Mouse (Mus musculus) G1E-ER4 (cell line): ENCODE measurements at regions not wholly inside any gene's neighbourhood (a gene's known extent, or its start where the extent isn't known, plus 50 kb on each side); places are given as distances from the start of the nearest gene placed in this dataset.

Experiments used
- GATA1 ChIP-seq: IDR thresholded peaks from one replicate; pipeline ENCODE4 v1.8.0; 2012; ENCODE audit warnings: low read length, inconsistent platforms

DNA sequence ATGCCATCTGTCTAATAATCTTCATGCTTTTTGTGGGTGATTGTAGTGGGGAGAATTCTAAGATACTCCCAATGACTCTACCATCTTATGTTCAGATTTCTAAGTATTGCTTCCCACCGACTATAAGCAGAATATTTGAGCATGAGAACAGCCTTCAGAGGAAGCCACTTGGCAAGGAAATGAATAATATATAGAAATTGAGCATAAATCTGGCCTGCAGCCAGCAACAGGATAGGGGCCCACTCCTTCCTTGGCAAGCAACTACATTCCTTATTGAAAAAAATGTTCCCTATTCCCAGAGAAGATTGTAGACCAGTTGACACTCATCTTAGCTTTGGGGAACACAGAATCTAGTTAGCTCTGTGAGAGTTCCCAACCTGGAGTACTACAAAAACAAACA is 591.5 kb upstream of the A1bg start:
- TF ChIP-seq GATA1, result no peak

DNA sequence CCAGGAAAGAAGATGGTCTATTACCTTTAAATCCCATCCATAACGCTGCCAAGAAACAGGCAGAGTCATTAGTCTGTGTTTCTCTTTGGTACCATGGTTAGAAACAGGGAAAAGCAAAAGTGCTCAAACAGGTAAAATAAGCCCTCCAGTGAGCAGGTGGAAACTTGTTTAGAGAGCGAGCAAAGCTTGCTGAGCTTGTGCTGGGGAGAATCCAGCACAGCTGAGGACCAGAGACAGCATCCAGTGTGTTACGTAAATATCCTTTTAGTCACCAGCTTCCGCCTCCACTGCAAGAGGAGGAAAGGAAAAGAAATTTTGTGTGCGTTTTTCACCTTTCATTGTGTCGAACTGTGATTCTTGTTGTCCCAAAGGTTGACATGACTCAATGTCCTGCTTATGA is 586.0 kb upstream of the A1bg start:
- TF ChIP-seq GATA1, result no peak

DNA sequence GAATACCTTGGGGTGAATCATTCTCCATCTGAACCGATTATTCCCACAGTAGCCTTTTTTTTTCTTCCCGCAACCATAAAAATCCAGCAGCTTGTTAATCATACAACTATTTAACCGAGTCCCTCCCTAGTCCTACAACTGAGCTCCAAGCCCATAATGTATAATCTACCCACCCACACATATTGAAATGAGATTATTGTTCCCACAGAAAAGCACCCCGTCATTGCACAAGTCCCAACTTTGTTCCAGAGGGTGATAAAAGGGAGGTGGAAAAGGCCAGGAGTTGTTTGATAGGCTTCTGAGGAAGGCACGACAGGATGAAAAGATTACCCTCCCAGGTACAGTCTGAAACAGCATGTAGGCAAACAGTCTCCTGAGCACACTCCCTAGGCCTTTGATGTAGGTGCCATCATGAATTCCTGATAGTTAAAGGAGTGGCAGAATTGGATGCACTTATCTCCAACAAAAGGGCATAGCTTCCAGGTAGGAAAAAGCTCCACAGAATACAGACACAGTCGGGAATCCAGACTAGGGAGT is 583.6 kb upstream of the A1bg start:
- no peak for TF ChIP-seq GATA1

DNA sequence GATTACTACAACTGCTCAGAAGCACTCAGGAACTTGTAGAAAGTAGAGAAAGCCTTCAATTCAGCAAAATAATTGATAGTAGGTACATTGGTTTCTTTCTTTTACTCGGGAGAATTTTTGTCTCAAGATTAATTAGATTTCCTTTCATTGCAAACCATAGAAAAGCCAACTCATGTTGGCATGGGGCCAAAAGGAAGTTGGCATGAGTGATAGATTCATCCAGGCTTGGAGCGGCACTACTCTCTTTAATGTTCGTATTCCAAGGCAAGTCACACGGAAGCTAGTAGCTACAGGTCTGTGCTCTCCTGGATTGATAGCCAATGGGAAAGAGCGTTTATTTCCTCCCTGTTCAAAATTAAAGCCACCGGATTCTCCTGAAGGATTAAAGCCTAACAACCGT is 580.6 kb upstream of the A1bg start:
- TF ChIP-seq GATA1, result no peak

DNA sequence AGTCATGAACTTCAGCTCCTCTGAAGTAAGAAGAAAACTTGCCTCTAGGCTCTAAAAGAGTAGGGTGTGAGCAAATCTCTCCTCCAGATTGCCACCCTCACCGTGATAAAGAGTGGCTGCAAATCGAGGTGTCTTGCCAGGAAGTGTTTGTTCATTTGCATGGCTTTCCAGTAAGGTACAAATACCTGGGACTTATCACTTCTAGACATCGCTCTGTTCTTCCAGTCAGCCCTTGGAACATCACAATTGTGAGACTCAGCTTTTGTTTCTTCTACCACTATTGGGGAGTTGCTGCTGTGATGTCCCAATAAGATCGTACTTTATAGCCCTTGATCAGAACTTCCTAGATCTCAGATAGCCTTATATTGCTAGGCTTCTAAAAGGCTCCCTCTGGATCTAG is 566.9 kb upstream of the A1bg start:
- no peak for TF ChIP-seq GATA1

DNA sequence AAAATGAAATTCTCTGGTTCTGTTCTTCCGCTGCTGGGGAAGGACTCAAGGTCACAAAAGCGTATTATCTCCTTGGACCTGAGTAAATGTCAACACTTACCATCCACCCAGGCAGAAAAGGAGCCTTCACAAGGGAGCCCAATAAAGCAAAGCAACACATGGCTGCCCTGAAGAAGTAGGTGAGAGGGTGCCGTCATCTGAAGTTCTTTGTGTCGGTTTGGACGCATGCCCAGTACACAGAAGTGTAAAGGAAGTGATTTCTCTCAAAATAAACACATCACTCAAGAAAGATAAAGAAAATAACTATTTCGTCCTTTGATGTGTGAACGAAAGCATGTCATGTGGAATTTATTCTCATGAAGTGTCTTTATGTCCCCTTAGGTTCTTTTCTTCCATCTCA is 559.0 kb upstream of the A1bg start:
- TF ChIP-seq GATA1, result no peak

DNA sequence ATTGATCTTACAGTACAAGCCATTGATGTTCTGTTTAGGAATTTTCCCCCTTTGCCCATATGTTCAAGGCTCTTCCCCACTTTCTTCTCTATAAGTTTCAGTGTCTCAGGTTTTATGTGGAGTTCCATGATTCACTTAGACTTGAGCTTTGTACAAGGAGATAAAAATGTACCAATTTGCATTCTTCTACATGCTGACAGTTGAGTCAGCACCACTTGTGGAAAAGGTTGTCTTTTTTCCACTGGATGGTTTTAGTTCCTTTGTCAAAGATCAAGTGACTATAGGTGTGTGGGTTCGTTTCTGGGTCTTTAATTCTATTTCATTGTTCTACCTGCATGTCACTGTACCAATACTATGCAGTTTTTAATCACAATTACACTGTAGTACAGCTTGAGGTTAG is 551.1 kb upstream of the A1bg start:
- no peak for TF ChIP-seq GATA1

DNA sequence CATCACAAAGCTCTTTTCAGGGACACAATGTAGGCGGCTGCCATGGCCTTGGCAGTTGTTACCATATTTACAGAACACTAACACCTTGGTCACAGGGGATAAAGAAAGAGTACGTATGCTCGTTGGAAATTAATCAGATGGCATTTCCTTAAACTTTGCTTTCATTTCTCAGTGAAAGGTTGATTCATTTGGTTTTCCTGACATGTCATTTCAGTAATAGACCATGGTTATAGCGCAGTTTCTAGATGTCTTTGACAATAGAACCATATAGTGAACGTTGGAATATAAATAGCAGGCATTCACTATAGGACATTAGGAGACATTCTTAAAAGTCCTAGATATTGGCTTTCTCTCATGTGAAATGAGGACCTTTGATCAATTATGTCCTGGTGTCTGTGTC is 532.2 kb upstream of the A1bg start:
- no peak for TF ChIP-seq GATA1

DNA sequence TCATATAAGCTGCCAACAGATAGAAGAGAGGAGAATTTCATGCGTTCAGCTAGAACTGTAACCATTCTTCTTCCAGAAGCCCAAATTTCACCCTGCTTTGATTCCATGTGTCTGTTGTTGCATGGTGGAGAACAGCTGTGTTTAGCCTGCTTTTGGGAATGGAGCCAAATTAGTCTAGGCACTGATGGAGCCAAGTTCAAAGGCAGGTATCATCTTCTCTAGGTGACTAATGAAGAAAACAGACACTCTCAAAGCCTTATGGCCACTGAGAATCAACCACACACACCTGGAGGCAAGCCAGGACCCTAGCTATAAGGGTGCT is 531.5 kb upstream of the A1bg start:
- no peak for TF ChIP-seq GATA1

DNA sequence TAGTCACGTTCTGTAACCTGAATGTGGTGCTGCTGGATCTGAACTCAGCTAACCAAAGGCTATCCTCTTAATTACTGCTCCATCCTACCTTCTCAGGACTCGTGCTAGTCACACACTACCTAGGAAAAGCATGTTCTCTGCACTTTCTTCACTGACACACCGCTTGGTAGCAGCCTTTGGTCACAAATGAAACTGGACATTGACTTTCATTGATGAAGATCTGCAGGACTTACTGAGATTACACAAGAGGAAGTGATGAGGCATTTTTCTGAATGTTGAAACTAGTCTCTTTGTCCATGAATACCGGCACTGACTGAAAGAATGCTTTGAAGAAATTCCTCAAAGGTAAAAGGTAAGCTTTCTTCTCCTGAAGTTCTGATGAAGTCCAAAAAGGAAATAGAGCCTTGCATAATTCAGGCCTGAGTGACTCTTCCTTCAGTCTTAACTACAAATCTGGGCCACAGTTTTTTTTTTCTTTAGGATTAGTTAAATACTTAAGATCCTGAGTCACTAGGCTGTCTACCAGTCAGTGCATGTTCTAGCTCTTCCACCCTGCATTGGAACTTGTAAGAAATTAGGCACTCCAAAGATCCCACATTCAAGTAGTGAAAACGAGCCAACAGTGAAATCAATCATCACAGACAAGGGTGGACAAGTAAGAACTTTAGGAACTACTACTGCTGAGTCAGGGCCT is 531.0 kb upstream of the A1bg start:
- TF ChIP-seq GATA1, result no peak

DNA sequence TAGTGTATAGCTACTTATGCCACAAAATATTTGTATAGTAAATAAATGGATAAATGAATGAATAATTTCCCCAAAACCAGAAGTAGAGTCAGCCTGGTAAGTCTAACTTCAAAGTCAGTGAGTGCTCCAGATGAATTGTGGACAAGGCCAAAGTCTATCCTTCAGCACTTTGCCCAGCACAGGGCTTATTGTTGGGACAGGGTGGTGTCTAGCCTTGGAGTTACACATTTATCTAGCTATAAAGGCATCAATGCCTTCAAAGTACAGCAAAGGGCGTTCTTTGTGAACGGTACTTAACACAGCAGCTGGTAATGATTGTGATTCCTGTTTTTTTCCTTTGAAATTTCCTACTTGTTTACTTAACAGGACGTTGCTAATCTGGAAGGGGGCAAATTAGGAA is 527.4 kb upstream of the A1bg start:
- TF ChIP-seq GATA1, result no peak

DNA sequence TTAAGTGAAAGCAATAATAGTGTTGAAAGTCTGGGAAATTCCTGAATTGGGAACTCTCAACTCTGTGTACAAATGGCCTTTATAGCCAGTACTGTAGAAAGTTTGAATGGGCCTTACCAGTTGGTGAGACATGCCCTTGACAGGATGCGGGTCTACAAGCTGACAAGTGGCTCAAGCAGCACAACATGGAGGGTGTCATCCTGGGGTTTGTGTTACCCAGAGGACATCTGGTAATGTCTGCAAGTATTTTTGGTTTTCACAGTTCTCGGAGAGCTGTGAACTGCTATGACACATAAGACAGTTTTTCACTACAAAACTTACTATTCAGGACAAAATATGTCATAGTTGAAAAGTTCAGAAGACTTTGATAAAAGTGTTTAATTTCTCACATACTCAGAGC is 525.7 kb upstream of the A1bg start:
- TF ChIP-seq GATA1, result no peak

DNA sequence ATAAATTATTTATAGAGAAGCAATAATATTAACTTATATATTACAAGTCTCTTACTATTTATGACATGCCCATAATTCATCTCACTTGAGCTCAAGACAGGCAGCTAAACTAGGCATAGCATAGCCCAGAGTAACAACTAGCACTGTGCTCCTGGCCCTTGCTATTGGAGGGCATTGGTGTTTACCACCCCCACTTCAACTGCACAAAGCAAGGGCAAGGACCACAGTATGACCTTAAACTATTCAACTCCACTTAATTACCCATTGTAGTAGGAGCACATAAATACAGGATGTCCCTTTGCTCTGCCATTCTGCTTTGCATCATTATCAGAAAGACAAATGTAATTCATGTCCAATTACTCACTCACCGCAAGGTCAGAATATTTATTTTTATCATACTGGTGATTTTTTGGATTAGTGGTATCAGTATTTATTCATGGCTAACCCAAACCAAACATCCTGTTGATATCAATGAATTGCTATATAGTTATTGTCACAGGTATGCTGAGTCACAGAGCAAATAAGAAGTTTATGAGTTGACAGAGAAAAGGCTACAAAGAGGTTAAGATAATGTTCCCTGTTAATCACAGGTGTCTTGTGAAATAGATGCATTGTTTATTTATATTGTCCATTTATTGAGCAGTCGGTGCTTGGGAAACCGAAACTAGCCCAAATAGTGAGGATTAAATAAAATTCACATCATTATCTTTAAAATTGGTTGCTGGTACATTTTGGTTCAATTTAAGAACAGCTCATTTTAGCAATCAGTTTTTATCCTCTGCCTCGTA is 523.4 kb upstream of the A1bg start:
- no peak for TF ChIP-seq GATA1

DNA sequence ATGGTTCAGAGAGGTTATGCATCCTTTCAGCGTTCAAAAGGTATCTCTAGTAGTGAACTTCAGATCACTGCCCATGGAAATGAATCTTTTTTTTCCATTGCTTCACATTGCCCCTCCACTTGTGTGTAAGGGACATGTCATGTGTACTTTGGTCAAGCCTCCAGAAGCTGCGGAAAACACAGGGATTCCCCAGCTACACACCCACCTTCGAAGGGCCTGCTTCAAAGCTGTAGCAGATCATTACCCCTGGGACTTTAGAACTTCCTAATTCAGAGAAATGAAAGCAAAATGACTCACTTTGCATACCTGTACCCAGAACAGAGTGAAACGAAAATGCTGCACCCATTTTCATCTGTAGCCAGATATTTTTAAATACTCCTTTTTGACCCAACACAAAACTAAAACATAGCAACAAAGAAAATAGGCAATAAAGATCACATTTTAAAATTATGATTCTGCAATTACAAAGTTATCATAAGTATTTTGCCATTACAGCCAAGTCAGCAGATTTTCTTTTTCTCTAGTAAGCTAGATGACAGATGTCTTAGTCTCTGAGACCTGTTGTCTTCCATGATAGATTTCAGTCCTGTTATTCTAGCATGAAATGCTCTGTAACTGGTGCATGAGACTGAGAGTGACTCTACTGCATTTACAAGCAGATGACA is 519.1 kb upstream of the A1bg start:
- no peak for TF ChIP-seq GATA1

DNA sequence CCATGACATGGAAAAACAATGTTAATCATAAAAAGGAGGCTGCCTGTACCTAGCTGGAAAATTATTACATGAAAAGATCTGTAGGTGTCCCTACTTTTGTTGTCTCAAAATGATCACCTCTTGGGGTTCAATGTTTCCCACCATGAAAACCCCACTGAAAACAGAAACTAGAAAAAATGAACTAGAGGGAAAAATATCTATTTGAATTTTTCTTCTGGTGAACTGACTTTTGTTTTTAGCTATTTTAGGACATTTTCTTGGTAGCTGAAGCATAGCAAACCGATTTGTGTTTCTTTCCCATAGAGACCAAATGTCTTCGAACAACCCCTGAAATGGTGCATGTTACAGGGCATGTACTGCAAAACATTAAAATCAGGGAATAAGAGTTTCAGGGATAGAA is 518.2 kb upstream of the A1bg start:
- no peak for TF ChIP-seq GATA1

DNA sequence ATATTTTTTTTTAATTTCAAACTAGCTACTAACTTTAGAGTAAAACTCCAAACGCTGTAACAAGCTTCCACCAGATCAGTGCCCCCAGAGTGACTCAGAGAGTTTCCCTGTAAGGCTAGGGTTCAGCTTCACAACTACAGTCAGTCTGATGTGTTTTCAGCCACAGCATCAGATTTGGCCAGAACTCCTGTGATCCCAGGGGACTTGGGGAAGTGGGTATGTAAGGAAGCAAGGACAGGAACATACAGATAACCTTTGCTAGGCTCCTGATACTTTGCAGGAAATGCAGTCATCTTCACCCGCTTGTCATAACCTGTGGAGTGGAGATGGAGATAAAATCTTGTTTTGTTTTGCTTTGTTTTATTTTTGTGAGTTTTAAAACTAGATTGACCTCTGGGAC is 517.5 kb upstream of the A1bg start:
- no peak for TF ChIP-seq GATA1
